Mouse (Mus musculus) C2C12 (cell line): ENCODE results near the gene Ppp1r18. TPM values are rescaled to one million over a fixed set of nuclear protein-coding genes. Genes with fewer than 3 reads are reported as not detected.

Experiments
- H3K27me3 ChIP-seq: one replicate; pipeline ENCODE4 v1.6.1; 2011; ENCODE audit not compliant: control insufficient read depth, insufficient read depth, insufficient read length
- H3K36me3 ChIP-seq: one replicate; pipeline ENCODE4 v1.6.1; 2011; ENCODE audit not compliant: control insufficient read depth, insufficient read depth
- H3K4me3 ChIP-seq: one replicate; pipeline ENCODE4 v1.5.1; 2011; ENCODE audit warnings: mild to moderate bottlenecking, control low read depth; ENCODE audit not compliant: poor library complexity, insufficient read depth, severe bottlenecking
- H3K79me2 ChIP-seq: one replicate; pipeline ENCODE4 v1.6.1; 2011; ENCODE audit not compliant: control insufficient read depth, insufficient read depth
- H3K79me3 ChIP-seq: one replicate; pipeline ENCODE4 v1.6.1; 2011; ENCODE audit warnings: low read depth, control low read depth
- H3ac ChIP-seq: one replicate; pipeline ENCODE3; 2011; ENCODE audit warnings: low read depth; ENCODE audit not compliant: control insufficient read depth, insufficient read length
- CEBPB ChIP-seq: IDR thresholded peaks from one replicate; pipeline ENCODE4 v1.6.1; 2011; ENCODE audit warnings: low read depth, mild to moderate bottlenecking, control low read depth, moderate library complexity
- CTCF ChIP-seq: IDR thresholded peaks from one replicate; pipeline ENCODE4 v1.5.1; 2011; ENCODE audit not compliant: control insufficient read depth, insufficient read depth, insufficient read length
- FOSL1 ChIP-seq: IDR thresholded peaks from one replicate; pipeline ENCODE4 v1.8.0; 2011; ENCODE audit warnings: mild to moderate bottlenecking, low read length; ENCODE audit not compliant: poor library complexity, insufficient read depth, severe bottlenecking
- MAX ChIP-seq: IDR thresholded peaks from one replicate; pipeline ENCODE4 v1.6.1; 2011; ENCODE audit warnings: mild to moderate bottlenecking, control low read depth
- MYOD1 ChIP-seq: IDR thresholded peaks from one replicate; pipeline ENCODE4 v1.6.1; 2011; ENCODE audit warnings: low read depth; ENCODE audit not compliant: control insufficient read depth, insufficient read length
- MYOG ChIP-seq: IDR thresholded peaks from one replicate; pipeline ENCODE4 v1.6.1; 2011; ENCODE audit not compliant: control insufficient read depth, insufficient read length; ENCODE audit errors: extremely low read depth
- USF1 ChIP-seq: IDR thresholded peaks from one replicate; pipeline ENCODE4 v1.6.1; 2011; ENCODE audit warnings: low read depth, mild to moderate bottlenecking, control low read depth, moderate library complexity
- polyA plus RNA-seq: library from polyadenylated mRNA; unstranded; fragments of >200 nt; fragmentation: generic; extraction: Trizol; gene quantifications from one replicate; pipeline ENCODE4 v1.2.1, GENCODE M21; 2012; ENCODE audit warnings: missing spikeins

Ppp1r18 gene
- polyA plus RNA-seq, 1 experiment = 84.2 TPM

DNA sequence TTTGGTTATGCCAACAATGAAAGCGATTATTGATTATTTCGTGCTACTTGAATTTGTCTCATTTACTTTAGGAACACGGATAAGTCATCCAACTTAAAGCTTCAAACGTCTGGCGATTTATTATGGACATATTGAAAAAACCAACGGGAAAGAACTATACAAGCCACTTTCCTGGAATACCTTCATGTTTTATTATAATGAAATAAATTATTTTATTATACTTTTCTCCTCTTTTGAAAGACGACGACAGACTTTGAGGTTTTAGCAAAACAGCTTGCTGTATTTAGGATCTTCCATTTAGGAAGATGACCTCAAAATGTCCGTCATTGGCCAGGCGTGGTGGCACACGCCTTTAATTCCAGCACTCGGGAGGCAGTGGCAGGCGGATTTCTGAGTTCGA lies 24.8 kb upstream of the Ppp1r18 start:
- H3ac ChIP-seq = no peak overlapping the region
- no peak overlapping the region for H3K4me3 ChIP-seq
- peaks cover 51% of the 10 kb centered on the region for H3K79me2 ChIP-seq
- H3K79me3 ChIP-seq = peaks cover 30% of the 10 kb centered on the region
- peaks cover 19% of the 10 kb centered on the region for H3K36me3 ChIP-seq
- no peaks in the 10 kb centered on the region for H3K27me3 ChIP-seq
- TF ChIP-seq USF1 = no peak
- TF ChIP-seq CEBPB = no peak
- no peak for TF ChIP-seq MAX
- TF ChIP-seq CTCF = no peak
- no peak for TF ChIP-seq FOSL1
- no peak for TF ChIP-seq MYOD1
- TF ChIP-seq MYOG = no peak

DNA sequence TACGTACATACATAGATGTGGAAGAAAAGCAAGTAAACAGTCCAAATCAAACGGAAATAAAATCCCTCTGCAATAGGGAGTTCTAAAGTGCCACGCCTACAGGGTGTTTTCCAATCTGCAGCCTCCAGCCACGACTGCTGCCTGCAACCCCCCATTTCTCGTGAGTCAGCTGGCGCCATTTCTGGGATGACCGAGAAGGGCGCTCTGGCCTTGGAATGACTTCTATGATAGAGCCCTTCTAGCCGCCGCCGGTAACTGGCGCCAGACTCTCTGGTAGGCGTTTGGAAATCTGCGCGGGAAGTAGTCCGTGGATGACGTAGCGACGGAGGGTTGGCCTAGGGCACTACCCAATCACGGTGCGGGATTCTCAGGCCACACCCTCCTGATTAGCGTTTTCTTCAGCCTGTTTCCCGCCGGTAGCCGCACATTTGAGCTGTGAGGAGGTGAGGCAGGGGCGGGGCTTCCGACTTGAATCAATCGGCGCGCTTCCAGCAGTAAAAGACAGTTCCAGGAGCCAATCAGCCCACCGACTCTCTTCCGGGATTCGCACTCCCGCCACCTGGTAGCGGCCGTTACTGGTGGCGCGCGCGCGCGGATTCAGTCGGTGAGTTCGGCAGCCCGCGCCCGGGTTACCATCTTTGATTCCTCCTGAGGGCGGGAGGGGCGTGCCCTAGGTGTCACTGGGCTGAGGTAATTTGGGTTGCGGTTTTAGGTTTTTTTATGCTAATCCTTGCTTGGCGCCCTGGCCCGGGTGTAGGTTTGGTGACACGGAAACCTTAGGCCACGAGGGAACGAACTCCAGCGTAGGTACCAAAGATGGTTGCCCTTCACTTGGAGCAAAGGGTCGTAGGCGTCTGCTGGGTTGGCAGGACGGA lies 24.1 kb upstream of the Ppp1r18 start, which contains the start of gene Mdc1:
TSS of gene Mdc1 (plus strand) at position 440 of the 875 bp plus-strand sequence.
- Histone ChIP-seq H3K79me3 (peaks cover 22% of the 10 kb centered on the region), H3K27me3 (no peaks in the 10 kb centered on the region), H3K36me3 (peaks cover 19% of the 10 kb centered on the region), H3ac (peak within 1 kb of the TSS; percentile 57), H3K4me3 (peak within 1 kb of the TSS; percentile 44), H3K79me2 (peaks cover 44% of the 10 kb centered on the region)
- TF ChIP-seq CEBPB (peak; percentile 35), MAX (peak; percentile 52), USF1 (no peak), MYOG (no peak), MYOD1 (peak; percentile 4), CTCF (no peak)

DNA sequence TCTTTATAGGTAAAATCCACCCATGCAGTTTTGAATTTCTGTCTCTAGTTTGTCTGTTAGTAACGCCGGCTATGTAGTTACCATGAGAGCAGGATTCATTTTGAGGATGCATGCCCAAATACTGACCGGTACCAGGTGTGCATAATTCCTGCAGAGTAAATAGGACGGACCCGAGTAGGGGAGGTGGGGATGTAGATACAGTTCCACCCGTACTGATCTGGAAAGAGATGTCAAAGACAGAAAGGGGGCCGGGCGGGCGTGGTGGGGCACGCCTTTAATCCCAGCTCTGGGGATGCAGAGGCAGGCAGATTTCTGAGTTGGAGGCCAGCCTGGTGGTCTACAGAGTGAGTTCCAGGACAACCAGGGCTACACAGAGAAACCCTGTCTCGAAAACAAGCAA lies 23.4 kb upstream of the Ppp1r18 start:
- peaks cover 16% of the 10 kb centered on the region for H3K79me3 ChIP-seq
- no peaks in the 10 kb centered on the region for H3K27me3 ChIP-seq
- peaks cover 20% of the 10 kb centered on the region for H3K36me3 ChIP-seq
- H3K79me2 ChIP-seq = peaks cover 37% of the 10 kb centered on the region
- H3ac ChIP-seq = peak overlapping the region; percentile 57
- peak overlapping the region; percentile 44 for H3K4me3 ChIP-seq
- TF ChIP-seq CTCF = no peak
- no peak for TF ChIP-seq MAX
- TF ChIP-seq FOSL1 = no peak
- TF ChIP-seq CEBPB = no peak
- no peak for TF ChIP-seq USF1
- no peak for TF ChIP-seq MYOG
- no peak for TF ChIP-seq MYOD1

DNA sequence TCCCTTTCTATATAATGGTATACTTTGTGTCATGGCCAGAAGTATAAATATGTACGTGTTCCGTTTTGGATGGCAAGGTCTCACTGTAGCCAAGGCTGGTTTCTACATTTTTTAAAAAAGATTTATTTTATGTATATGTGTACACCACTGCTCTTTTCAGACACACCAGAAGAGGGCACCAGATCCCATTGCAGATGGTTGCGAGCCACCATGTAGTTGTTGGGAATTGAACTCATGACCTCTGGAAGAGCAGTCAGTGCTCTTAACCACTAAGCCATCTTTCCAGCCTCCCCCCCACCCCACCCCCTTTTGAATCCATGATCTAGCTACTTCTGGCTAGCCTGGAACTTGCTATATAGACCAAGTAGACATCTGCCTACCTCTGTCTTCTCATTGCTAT lies 21.9 kb upstream of the Ppp1r18 start:
- no peaks in the 10 kb centered on the region for H3K27me3 ChIP-seq
- peaks cover 6% of the 10 kb centered on the region for H3K79me3 ChIP-seq
- H3ac ChIP-seq = no peak overlapping the region
- H3K79me2 ChIP-seq = peaks cover 25% of the 10 kb centered on the region
- H3K4me3 ChIP-seq = no peak overlapping the region
- H3K36me3 ChIP-seq = peaks cover 35% of the 10 kb centered on the region
- TF ChIP-seq MAX (no peak), MYOG (no peak), MYOD1 (no peak)

DNA sequence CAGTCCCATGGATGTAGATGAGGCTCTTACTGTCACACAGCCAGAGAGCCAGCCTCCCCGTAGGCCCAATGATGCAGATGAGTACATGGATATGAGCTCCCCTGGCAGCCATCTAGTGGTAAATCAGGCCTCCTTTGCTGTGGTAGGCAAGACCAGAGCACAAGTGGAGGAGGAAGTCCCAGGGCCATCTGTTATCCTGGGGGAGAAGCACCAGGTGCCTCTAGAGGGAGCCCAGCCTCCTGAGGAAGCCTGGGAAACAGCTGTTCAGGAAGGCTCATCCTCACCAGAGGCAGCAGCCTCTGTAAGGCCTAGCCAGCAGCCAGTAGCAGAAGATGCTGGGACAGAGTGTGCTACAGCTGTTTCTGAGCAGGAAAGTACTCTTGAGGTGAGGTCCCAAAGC lies 17.3 kb upstream of the Ppp1r18 start:
- H3K79me2 ChIP-seq = peaks cover under 1% of the 10 kb centered on the region
- peaks cover 77% of the 10 kb centered on the region for H3K36me3 ChIP-seq
- H3K27me3 ChIP-seq = no peaks in the 10 kb centered on the region
- TF ChIP-seq CTCF (peak; percentile 8), FOSL1 (no peak)
- no peak overlapping the region for H3K4me3 ChIP-seq
- H3K79me3 ChIP-seq = no peaks in the 10 kb centered on the region
- no peak overlapping the region for H3ac ChIP-seq

DNA sequence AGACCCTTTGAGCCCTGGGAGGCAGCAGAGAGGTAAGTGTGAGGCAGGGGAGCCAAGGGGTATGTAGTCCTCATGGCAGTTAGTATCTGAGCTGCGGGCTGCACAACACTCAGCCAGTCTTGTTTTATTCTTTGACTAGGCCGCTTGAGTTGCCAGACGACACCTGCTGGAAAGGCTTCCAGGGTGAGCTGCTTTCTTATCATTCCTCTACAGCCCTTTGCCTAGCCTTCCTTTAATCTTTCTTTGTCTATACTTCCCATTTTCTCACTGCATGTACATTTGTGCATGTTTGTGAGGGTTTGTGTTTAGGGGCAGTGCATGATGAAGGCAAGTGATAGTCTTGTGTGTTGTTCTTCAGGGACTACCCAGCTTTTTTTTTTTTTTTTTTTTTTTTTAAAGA lies 14.4 kb upstream of the Ppp1r18 start:
- H3K27me3 ChIP-seq = no peaks in the 10 kb centered on the region
- H3ac ChIP-seq = no peak overlapping the region
- peaks cover 79% of the 10 kb centered on the region for H3K36me3 ChIP-seq
- no peaks in the 10 kb centered on the region for H3K79me2 ChIP-seq
- TF ChIP-seq CEBPB (no peak), MAX (no peak), MYOD1 (no peak)
- no peak overlapping the region for H3K4me3 ChIP-seq
- no peaks in the 10 kb centered on the region for H3K79me3 ChIP-seq
